Mouse (Mus musculus) olfactory bulb, adult 2 months (tissue): ENCODE measurements around the gene Ly6g5c. TPM values are rescaled to one million over a fixed set of nuclear protein-coding genes. Genes with fewer than 3 reads are reported as not detected.

Experiments
- H3K27ac ChIP-seq: fragments of 200-500 bp; 2 replicates; pipeline ENCODE4 v1.5.1; 2012; ENCODE audit warnings: low read depth, low read length; ENCODE audit not compliant: insufficient read depth
- H3K4me1 ChIP-seq: fragments of 200-500 bp; 2 replicates; pipeline ENCODE4 v1.6.1; 2012; ENCODE audit warnings: low read length; ENCODE audit not compliant: control insufficient read depth, insufficient read depth
- H3K4me3 ChIP-seq: fragments of 200-500 bp; 2 replicates; pipeline ENCODE4 v1.5.1; 2012; ENCODE audit warnings: mild to moderate bottlenecking, low read depth, low read length, moderate library complexity; ENCODE audit not compliant: insufficient read depth
- CTCF ChIP-seq: fragments of 200-500 bp; IDR thresholded peaks from 2 replicates; pipeline ENCODE4 v1.5.1; 2012; ENCODE audit warnings: low read depth, mild to moderate bottlenecking, low read length, moderate library complexity; ENCODE audit not compliant: insufficient read depth
- POLR2A ChIP-seq: fragments of 200-500 bp; IDR thresholded peaks from 2 replicates; pipeline ENCODE4 v1.6.1; 2012; ENCODE audit warnings: mild to moderate bottlenecking, low read depth, low read length, moderate library complexity; ENCODE audit not compliant: insufficient read depth
- WGBS: fragments of 180-500 bp; shearing (Covaris S2); methylation state at CpG from one replicate; pipeline ENCODE4 v1.1.7; 2018; 5-methylcytosine and 5-hydroxymethylcytosine counted together
- polyA plus RNA-seq: library from polyadenylated mRNA; stranded (reverse); fragments of >200 nt; gene quantifications from 2 replicates; pipeline ENCODE4 v1.2.4, GENCODE M21; 2012; ENCODE audit warnings: low replicate concordance; ENCODE audit not compliant: missing spikeins, insufficient read depth, insufficient read length

The Ly6g5c gene
- polyA plus RNA-seq, 1 experiment = not detected

DNA sequence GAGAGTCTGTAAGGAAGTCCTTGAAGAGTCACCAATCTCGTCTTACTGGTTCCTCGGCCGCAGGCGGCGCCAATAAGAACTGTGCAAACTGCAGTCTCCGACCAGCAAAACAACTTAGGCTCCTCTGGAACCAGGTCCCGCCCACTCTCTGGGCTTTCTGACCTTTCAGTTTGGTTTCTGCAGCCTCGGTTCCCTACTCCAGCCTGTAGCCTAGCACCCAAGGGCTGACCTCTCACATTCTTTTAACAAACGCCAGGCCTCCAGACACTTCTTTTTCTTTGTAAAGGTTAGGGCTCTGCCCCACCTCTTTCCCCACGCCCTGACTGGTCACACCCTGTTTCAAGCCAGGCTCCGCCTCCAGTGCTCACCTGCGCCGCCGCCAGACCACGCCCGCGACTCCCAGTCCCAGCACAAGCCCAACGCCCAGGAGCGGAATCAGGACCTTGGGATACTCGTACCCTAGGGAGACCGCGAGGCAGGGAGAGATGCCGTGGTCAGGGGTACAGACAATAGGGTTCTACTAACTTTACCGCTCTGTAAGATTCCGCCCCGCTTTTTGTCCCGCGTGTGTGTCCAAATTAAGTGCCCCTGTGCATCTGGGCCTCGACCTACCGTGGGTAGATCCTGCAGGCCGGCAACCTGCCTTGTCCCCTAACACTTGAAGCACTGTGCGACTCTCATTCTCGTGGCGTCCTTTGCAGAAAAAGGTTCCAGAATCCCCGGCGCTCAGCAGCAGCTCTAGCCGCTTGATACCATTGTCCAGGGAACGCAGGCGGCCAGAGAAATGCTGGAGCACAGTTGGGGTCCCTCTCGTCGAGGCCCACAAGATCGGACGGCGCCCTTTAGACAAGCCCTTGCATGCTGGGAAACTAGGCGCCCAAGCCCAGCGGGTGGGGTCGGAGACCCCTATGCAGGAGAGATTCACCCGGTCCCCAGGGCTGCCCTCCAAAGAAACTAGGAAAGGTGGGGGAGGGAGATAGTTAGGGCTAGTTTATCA is 42.8 kb upstream of the Ly6g5c start, which contains the start of gene Ly6g6c:
Gene Ly6g6c (plus strand): TSS at position 438 of the 997 bp plus-strand sequence.
- H3K4me3 ChIP-seq = no peak within 1 kb of the TSS
- H3K27ac ChIP-seq = no peak within 1 kb of the TSS
- WGBS = 16% methylated on average over 48 of the region's 48 CpGs
- H3K4me1 ChIP-seq = peaks cover 9% of the 10 kb centered on the region; the same call in 1 of the 2 replicates
- TF ChIP-seq POLR2A = no peak
- TF ChIP-seq CTCF = no peak

DNA sequence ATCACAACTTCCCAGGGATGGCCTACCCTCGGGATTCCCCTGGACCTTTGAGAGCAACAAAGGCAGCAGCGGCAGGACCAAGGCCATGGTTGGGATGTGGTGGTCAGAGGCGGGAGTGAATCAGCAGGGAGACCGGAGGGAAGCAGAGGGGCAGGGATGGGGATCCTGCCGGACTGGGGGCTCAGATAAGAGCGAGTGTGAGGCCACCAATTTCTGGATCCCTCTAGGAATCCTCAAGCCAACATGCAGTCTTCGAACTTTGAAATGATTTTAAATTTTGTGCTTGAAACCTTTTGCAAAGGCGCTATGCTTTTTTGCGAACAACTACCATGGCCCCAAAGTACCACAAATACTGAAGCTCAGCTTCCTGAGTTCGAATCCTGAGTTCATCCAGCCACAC is 42.0 kb upstream of the Ly6g5c start, which contains the start of gene Mpig6b:
Gene Mpig6b (minus strand): TSS at position 101 of the 400 bp plus-strand sequence.
- peaks cover 8% of the 10 kb centered on the region; the same call in 1 of the 2 replicates for H3K4me1 ChIP-seq
- no peak for TF ChIP-seq CTCF
- no peak for TF ChIP-seq POLR2A
- 69% methylated on average over 10 of the region's 10 CpGs for WGBS
- H3K27ac ChIP-seq = no peak within 1 kb of the TSS
- no peak within 1 kb of the TSS for H3K4me3 ChIP-seq

DNA sequence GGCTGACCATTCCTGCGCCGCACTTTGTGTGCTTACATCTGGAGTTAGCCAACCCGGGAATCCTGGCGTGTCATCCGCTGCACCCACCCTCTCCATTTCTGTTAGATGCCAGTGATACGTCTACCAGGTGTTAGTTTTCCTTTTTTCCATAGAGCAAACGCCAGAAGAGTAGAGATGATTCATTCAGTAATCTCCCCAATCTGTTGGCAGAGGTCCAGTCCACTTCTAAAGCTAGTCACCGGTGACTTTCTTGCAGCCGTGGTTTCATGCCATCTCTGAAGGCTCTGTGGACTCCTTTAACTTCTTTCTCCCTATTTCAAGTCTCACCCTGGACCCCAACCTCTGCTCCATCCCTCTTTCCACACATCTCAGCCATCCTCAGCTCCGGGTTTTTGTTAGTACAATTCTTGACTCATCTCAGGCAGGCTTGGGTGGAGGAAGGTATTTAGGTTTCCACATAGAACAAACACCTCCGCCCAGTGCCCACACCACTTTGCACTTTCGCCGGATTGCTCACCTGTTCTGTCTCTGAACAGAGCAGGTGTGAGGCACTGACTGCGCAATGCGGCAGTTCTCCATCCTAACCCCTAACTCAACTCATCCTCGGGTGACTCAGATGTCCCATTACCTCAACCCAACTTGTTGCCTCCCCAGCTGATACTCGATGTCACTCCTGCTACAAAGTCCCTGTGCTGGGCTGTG is 39.7 kb upstream of the Ly6g5c start:
- Histone ChIP-seq H3K27ac (no peak overlapping the region), H3K4me3 (no peak overlapping the region), H3K4me1 (peaks cover 8% of the 10 kb centered on the region; the same call in 1 of the 2 replicates)
- 75% methylated on average over 17 of the region's 17 CpGs for WGBS
- TF ChIP-seq POLR2A = no peak
- TF ChIP-seq CTCF = no peak

DNA sequence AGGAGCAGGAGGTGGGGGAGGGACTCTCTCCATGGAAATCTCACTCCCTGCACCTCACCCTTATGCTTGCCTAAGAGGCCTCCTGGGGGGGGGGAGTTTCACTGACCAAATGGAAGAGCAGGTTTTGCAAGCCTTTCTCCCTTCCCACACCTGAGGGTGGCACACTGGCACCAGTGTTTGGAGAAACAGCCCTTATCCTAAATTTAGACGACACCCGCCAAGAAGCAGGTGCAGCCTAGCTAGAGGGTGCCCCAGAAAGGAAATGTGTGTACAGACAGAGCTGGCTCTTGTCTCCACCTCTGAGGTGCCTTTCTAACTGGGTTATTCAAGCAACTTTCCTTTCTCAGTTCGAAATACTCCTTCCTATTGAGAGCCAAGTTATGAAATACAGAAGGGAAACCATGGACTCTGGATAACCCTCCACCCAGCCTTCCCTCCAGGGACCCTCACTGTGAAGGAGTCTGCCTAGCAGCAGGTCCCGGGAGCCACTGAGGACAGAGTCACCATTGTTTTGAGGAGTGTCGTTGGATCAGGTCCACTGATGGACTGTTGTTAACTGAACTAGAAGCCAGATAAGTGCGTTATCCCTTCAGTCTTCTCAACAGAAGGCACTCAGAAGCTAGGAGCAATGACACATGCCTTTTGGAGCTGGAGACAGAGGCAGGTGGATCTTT is 37.4 kb upstream of the Ly6g5c start:
- WGBS = 45% methylated on average over 6 of the region's 6 CpGs
- TF ChIP-seq POLR2A (no peak), CTCF (no peak)
- Histone ChIP-seq H3K4me3 (no peak overlapping the region), H3K27ac (no peak overlapping the region), H3K4me1 (no peaks in the 10 kb centered on the region)

DNA sequence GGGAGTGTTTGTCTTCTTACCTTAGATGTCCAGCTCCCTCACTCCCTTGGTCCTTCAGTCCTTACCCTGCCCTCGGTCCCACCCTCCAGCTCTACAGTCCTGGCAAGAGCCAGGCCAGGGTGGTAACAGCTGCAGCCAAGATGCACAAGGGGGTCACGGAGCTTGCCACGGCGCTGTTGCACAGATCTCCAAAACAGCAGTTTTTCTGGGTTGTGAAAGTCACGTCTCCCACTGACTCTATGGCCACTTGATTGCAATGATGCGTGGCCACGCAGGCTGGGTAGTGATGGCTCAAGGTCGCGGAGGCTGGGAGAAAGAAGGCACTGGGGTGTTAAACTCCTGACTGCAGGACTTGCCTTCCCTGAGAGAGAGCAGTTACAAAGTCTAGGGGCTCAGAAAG is 36.6 kb upstream of the Ly6g5c start:
- no peak overlapping the region for H3K27ac ChIP-seq
- 86% methylated on average over 9 of the region's 9 CpGs for WGBS

DNA sequence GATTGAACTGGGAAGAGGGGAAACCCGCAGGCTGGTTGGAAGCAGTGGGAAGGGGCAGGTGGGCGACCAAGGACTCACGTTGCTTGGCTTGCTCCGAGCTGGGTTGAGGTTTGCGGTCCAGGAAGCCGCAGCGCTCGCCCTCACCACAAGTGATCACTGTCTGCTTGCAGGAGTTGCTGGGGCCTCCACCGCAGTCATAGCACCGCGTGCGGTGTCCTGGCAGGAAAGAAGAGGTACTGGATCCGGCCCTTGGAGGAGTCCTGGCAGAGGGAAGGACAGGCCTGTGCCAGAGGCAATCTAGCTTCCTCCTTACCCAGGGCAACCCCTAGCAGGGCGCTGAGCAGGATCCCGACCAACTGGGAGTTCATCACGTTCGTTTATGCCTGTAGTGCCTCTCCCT is 34.0 kb upstream of the Ly6g5c start:
- TF ChIP-seq CTCF (no peak), POLR2A (no peak)
- H3K4me3 ChIP-seq = no peak overlapping the region
- WGBS = 73% methylated on average over 17 of the region's 17 CpGs
- peaks cover 10% of the 10 kb centered on the region; the same call in 1 of the 2 replicates for H3K4me1 ChIP-seq
- H3K27ac ChIP-seq = no peak overlapping the region

More for the DNA sequence above, 36.6 kb upstream of the Ly6g5c start:
- H3K4me3 ChIP-seq = no peak overlapping the region
- H3K4me1 ChIP-seq = no peaks in the 10 kb centered on the region
- TF ChIP-seq POLR2A (no peak), CTCF (no peak)

DNA sequence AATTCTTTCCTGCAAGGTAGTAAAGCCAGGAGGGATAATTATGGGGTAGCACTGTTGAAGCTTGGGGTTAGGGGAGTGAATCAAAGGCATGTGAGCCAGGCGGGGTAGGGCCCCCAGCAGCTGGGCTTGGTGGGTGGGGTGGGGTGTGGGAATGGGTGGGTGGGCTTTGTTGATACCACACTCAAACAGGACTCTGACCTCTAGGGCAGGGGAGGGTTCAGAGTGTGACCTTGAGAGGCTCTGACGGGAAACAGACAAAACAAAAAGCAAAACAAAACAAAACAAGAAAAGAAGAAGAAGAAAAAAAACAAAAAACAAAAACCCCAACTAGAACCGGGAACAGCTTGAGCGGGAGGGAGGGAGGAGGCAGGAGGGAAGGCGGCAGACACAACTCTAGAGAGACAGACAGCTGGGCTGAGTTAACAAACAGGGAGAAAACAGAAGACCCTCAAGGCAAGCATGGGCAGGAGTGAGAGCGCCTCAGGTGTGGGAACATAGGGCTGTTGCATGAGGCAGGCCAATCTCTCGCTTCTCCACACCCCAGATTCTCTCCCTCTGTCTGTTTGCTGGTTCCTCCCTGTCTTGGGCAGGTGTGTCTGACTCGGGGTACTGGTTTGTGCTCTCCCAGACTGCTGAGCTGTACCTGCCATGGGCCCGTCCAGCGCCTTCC is 31.4 kb upstream of the Ly6g5c start, which contains the start of gene Ly6g6e:
Gene Ly6g6e (plus strand): TSS at position 396 of the 670 bp plus-strand sequence.
- TF ChIP-seq POLR2A (no peak), CTCF (no peak)
- Histone ChIP-seq H3K27ac (no peak within 1 kb of the TSS), H3K4me1 (peaks cover 10% of the 10 kb centered on the region; the same call in 1 of the 2 replicates), H3K4me3 (peak within 1 kb of the TSS; percentile 20)
- WGBS = 45% methylated on average over 10 of the region's 10 CpGs

DNA sequence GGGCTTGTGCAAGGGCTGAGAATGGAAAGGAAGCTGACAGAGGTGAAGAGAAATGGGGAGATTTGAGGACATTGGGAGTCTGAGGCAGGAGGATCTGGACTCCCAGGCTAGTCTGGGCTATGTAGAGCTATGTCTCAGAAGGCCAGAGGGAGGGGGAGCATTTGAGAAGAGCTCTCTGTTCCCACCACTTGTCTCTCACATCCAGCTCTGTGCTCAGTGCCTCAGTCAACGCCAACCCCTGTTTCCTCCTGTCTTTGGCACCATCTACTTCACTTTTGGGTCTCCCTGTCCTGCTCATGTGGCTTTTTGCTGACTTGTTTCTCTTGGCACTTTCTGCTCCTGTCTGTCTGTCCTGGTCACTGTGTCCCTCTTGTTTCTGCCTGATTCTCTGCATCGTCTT is 30.8 kb upstream of the Ly6g5c start:
- TF ChIP-seq POLR2A = no peak
- TF ChIP-seq CTCF = no peak
- 25% methylated on average over 2 of the region's 2 CpGs for WGBS

More for the DNA sequence above, 30.8 kb upstream of the Ly6g5c start:
- Histone ChIP-seq H3K4me3 (peak overlapping the region; percentile 5; the same call in 1 of the 2 replicates), H3K4me1 (peaks cover 10% of the 10 kb centered on the region; the same call in 1 of the 2 replicates), H3K27ac (no peak overlapping the region)
